Mouse (Mus musculus) granulocyte monocyte progenitor cell, adult 5-6 weeks (primary cell): ENCODE measurements around the gene Olfr573-ps1. TPM values are rescaled to one million over a fixed set of nuclear protein-coding genes. Genes with fewer than 3 reads are reported as not detected.

Experiments
- ATAC-seq: replicated peaks from 2 replicates; pipeline ENCODE4 v1.8.0; 2016; ENCODE audit warnings: mild to moderate bottlenecking, moderate TSS enrichment, inconsistent platforms; ENCODE audit not compliant: poor library complexity, severe bottlenecking
- total RNA-seq, 2 experiments: library from RNA; stranded (forward) in 1 of 2; stranded (reverse) in 1 of 2; fragments of 200-712, 200-1000 nt in 1 of 2; fragments of >200 nt in 1 of 2; fragmentation: Nextera tagmentation in 1 of 2; gene quantifications; 2 replicates each; pipeline ENCODE4 v1.2.3; 2014 to 2017

The Olfr573-ps1 gene
- not detected in 2 replicates for total RNA-seq (2014; fragmentation: Nextera tagmentation)
- total RNA-seq (2017): not detected in 2 replicates

DNA sequence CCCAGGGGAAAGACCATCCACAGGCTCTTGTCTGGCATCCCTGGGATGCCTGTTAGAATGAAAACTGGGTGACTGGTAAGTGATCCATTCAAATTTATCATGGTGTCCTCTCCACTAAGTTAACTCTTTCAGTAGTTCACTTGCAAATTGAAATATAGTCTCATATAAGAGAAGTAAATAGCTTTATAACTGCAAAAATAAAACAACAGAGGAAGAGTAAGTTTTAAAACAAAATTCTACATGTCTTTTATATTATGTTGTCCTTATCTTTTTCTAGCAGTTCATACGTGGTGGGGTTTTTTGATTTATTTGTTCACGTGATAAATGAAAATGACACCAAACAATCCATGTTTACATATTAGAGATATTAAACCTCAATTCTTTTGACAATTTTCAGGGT, at the start of gene Olfr573-ps1:
Gene Olfr573-ps1 (minus strand): TSS at position 101 of the 400 bp plus-strand sequence.
- ATAC-seq: no peak

DNA sequence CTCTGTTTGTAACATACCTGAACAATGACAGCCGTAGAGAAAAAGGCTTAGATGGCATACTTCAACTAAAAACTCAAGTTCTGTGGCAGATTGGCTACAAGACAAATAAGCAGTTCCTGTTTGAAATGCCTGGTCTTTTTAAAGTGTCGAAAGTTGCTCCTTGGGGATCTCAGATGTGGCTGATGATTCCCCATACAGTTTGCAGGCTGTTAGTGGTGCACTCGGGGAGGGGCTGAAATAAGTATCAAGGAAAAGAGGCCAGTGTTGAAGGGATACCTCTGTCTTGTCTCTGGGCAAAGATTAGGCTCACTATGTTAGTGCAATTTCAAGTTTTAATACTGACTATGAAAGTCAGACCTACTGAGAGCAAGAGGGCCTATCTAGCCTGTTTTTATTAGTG, 46.8 kb upstream of the Olfr573-ps1 start, which contains the start of gene Olfr578:
Gene Olfr578 (minus strand): TSS at position 101 of the 400 bp plus-strand sequence.
- no peak for ATAC-seq

DNA sequence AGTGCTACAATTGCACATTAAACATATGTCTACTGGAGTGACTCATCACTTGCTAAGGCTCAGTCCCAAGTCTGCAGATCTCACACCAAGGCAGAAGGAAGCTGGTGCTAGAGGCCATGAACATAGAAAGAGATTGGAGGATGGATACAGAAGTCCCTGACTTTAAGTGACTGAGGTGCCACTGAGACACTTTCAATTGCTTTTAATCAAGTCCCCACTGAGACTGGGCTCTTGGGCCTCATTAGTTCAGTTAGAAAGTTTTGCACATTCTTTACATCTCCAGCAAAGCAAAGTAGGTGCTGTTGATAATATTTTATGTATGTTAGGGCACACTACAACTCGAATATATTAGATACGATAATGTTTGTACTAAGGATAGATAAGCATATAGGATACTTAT, 33.5 kb upstream of the Olfr573-ps1 start, which contains the start of gene Olfr577:
Gene Olfr577 (minus strand): TSS at position 101 of the 400 bp plus-strand sequence.
- no peak for ATAC-seq

DNA sequence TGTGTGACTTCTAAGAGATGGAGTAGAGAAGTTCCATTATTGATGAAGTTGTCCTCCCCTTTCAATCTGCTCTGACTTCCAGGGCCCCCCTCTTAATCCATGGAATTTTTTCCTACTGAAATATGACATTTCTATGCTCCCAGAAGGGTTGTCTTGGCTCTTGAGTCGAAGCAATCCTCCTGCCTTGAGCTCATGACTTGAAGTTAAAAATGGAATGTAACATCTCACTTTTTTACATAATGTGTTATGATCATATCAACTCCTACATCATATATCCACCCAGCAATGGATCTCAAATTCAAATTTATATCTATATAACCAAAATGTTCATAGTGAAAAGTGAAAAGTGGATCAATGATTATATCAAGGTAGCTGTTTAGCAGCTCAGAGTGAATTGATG, 32.0 kb upstream of the Olfr573-ps1 start:
- ATAC-seq: no peak

DNA sequence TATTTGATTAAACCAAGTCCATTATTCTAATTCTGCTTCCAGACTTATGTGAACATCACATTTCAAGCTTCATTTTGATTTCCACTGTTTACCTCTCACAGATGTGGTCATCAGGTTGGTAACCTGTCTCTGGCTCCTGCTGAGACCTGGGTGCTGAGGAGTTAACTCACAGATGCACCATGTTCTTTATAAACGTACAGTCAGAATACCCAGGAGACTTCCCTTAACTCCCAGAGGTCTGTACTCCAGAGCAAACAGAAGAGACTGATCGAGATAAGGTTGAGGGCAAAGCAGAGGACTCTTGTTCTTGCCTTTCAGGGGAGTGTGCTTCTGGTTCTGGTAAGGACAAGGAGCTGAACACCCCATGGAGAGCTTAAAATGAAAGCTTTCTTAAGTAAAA, 20.0 kb upstream of the Olfr573-ps1 start, which contains the start of gene Olfr576:
Gene Olfr576 (plus strand): TSS at position 301 of the 400 bp plus-strand sequence.
- no peak for ATAC-seq

DNA sequence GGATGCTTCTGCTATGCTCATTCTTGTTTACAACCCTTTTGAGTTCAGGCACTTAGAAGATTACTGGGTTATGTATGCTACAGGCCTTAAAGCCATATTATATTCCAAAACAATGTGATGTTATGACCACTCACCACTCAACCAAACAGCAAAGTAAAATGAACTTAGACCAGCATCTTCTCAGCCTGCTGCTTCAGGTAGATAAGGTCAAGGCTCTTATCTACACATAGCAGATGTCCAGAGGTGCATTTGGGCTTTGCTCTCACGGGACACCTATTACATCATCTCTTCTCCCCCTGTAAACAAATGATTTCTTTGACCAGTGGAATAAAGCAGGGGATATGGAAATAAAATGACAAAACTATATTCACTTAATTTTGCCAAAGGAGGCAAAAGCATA, 16.2 kb upstream of the Olfr573-ps1 start, which contains the start of gene Olfr575:
Gene Olfr575 (minus strand): TSS at position 183 of the 400 bp plus-strand sequence.
- ATAC-seq: no peak

DNA sequence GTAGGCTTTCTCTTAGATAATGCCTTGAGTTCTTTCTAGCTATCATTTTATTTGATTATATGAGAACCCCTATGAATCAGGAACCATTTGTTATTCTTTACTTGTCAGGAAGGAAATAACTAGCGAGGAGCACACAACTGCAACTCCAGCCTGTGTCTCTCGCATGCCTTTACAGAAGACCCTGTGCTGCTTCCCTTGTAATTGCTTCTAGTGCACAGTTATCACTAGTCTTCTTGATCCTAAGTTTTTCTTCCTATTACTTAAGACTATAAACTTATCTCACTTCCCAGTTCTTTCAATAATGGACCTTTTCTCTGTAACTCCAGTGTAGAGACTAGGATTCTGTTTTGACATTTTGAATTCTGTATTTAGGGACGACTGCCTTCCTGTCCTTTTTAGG, 15.8 kb upstream of the Olfr573-ps1 start:
- no peak for ATAC-seq

DNA sequence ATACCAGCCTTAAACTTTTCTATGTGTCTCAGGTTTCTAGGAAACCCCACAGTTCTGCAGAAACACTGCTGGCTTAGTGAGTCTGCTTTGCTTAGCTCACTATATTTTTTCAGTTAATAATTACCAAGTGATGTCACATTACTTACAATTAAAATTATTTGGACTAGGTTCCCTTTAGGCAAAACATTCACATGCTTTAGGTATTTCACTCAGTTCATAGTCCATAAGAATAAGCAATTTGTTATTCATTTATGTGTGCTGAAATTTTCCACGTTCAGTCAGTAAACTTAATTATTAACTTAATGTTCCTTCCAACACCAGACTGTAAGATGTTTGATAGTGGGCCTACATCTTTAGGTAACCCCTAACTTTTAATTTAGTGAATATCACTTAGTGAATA, 8.4 kb upstream of the Olfr573-ps1 start:
- ATAC-seq: no peak

DNA sequence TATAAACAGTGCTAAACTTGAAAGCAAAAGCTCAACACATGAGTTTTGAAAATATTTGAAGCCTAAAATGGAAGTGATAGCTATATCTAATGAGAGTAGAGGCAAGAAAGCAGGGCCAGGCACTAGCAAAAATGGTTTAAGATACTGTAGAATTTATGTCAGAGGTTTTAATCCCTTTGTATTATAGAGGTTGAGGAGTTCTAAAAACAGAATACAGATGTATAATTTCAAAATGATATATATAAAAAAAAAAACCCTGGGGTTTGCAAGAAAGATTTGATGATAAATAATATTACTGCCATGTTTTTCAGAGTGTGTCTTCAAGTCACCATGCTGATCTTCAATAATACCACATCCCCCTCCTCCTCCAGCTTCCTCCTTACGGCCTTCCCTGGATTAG, 5.8 kb upstream of the Olfr573-ps1 start, which contains the start of gene Olfr574:
Gene Olfr574 (plus strand): TSS at position 301 of the 400 bp plus-strand sequence.
- no peak for ATAC-seq

DNA sequence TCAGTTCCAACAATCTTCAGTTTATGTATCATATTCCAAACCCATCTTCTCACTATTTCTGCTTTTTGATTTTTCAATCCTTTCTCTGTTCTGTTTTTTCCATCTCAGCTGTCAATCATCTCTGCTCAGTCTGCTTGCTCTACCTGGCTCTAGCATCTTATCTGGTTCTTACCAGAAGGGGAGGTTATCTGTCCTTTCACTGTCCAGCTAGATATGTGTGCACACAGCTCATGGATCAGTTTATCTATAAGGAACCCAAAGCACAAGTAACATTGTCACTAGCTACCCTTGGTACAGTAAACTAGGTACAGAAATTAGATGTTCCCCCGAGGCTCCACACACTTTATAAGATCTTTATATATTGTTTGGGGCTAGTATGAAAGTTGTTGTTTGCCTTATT, 1.0 kb upstream of the Olfr573-ps1 start:
- ATAC-seq: no peak

DNA sequence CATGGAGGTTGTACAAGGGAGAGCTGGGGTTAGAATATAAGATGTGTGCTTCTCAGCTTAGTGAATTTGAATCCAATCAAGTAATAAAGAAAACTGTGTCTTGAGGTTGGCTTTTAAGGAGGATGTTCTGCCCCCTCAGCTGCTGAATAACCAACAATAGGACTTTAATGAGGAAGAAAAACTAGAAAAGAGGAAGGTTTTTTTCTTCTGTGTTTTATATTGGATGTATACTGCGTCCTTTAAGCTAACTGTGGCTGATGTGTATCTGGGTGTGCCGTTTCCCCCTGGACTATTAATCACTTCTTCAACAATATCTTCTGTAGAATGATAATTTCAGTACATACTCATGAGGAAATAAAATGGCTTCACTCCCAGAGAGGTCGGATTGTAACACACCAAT, 15.3 kb downstream of the Olfr573-ps1 start:
- ATAC-seq: peak; percentile 62

DNA sequence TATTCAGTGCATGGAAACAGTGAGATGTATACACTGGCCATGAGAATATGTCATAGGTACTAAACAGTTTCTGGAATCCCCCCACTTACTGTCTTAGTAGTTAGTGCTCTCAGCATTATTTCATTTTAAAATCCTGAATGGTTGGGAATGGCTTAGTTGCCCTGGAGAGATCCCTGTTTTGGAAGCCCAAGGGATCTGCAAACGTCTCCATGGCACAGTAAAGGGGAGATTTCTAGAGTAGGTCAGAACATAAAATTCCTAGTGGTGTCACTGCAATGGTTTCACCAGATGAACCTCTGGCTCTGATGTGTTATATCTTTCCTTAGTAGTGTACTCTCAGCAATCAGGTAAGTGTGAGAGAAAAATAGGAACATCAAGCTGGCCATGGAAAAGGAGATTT, 18.3 kb downstream of the Olfr573-ps1 start, which contains the start of gene Olfr572:
Gene Olfr572 (plus strand): TSS at position 301 of the 400 bp plus-strand sequence.
- ATAC-seq: no peak

DNA sequence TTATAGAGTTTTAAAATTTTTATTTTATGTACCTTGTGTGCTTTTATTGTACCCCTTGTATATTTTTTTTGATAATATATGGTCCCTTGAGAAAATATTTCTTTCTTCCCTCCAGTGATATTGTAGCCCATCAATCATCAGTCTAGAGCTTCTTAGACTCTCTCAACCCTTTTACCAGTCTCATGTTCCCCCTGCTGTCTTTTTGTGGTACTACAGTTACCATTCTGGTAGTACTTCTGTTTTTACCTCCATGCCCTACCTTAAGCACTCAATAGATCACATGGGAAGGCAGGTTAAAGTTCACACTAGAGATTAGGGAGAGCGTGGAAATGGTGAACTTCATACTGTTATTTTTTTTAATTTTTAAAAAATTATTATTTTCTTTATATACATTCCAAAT, 22.7 kb downstream of the Olfr573-ps1 start:
- ATAC-seq: peak; percentile 90

DNA sequence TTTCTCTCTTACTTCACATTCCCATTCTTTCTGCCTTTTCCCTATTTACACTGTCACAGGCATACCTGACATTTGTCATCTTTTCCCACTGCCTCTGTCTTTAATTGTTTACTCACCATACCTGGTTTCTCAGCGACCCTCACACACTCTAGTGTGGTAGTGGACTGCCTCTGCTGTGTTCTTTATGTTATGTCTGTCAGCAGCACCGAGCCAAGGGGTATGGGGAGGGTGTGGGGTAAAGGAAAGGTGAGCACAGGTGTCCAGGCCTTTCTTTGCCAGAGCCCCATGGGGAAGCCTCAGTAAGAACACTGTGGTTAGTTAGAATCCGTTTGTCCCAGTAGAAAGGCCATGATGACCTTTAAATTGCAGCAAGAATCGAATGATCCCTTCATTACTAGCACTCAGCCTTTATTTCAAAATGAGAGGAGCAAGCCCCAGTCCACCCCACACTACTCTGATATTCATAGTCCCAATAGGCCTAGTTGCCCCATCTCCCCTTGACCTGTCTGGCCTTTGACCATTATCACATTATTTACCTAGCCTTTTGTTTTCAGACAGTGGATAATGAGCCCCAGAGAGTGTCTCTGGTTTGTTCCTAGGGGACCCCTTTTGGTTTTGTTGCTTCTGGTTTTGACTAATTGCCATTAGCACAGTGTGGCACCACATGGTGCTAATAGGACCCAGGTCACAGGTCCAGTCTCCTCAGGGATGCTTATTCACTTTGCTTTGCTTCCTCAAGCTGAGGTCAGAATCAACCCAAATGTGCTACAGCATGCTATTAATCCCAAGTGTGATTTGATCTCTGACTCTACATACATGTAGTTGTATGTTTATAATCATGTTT, 25.1 kb downstream of the Olfr573-ps1 start, which contains the start of gene Olfr571:
Gene Olfr571 (minus strand): TSS at position 505 of the 844 bp plus-strand sequence.
- ATAC-seq: no peak

DNA sequence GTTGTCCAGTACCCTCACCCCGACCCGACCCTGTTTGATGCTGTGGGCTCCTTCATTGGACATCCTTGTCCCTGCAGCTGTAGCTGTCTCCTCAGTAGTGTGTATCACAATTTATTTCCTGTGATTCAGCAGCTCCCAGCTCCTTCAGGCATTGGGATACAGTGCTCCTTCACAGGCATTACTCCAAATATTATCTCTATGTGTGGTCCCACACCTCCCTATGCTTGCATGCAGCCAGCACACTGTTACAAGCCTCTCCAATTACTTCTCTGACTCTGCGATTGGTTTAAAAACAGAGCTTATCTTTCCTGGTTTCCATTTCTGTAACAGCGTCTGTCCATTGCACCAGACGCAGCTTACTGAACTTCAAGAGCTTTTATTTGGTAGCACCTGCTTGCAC, 26.0 kb downstream of the Olfr573-ps1 start:
- ATAC-seq: no peak

DNA sequence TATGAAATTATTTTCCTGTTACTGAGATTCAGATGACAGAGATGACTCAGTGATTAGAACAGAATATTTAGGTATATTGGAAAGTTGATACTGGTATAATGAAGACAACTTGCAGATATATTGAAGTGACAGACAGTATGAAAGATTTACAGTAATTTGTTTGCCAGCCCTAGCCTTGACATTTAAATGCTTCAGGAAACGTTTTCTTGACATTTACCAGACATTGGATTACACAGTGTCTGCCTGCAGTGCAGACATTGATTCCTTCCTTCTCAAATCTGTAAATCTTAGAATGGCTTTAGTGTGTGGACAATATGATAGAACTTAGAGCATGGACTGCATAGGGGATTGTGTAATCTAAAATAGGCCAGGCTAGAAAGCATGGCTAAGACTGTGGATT, 27.1 kb downstream of the Olfr573-ps1 start:
- no peak for ATAC-seq

Other genes with a start within 250 kb of the Olfr573-ps1 start
- not detected in 2 replicates for gene Olfr557, start 246.7 kb downstream of the Olfr573-ps1 start, total RNA-seq (2014; fragmentation: Nextera tagmentation)
- gene Olfr557, start 246.7 kb downstream of the Olfr573-ps1 start, total RNA-seq (2017): not detected in 2 replicates
- gene Olfr558, start 240.4 kb downstream of the Olfr573-ps1 start, total RNA-seq (2014; fragmentation: Nextera tagmentation): not detected in 2 replicates
- gene Olfr558, start 240.4 kb downstream of the Olfr573-ps1 start, total RNA-seq (2017): not detected in 2 replicates
- gene Olfr33, start 223.5 kb downstream of the Olfr573-ps1 start, total RNA-seq (2014; fragmentation: Nextera tagmentation): not detected in 2 replicates
- not detected in 2 replicates for gene Olfr33, start 223.5 kb downstream of the Olfr573-ps1 start, total RNA-seq (2017)
- not detected in 2 replicates for gene Olfr559, start 215.1 kb downstream of the Olfr573-ps1 start, total RNA-seq (2014; fragmentation: Nextera tagmentation)
- not detected in 2 replicates for gene Olfr559, start 215.1 kb downstream of the Olfr573-ps1 start, total RNA-seq (2017)
- gene Olfr560, start 183.2 kb downstream of the Olfr573-ps1 start, total RNA-seq (2014; fragmentation: Nextera tagmentation): not detected in 2 replicates
- gene Olfr560, start 183.2 kb downstream of the Olfr573-ps1 start, total RNA-seq (2017): not detected in 2 replicates
- gene Olfr78, start 183.1 kb downstream of the Olfr573-ps1 start, total RNA-seq (2014; fragmentation: Nextera tagmentation): not detected in 2 replicates
- not detected in 2 replicates for gene Olfr78, start 183.1 kb downstream of the Olfr573-ps1 start, total RNA-seq (2017)
- not detected in 2 replicates for gene Olfr561, start 171.4 kb downstream of the Olfr573-ps1 start, total RNA-seq (2014; fragmentation: Nextera tagmentation)
- not detected in 2 replicates for gene Olfr561, start 171.4 kb downstream of the Olfr573-ps1 start, total RNA-seq (2017)
- not detected in 2 replicates for gene Olfr564, start 139.1 kb downstream of the Olfr573-ps1 start, total RNA-seq (2014; fragmentation: Nextera tagmentation)
- not detected in 2 replicates for gene Olfr564, start 139.1 kb downstream of the Olfr573-ps1 start, total RNA-seq (2017)
- gene Olfr566, start 83.8 kb downstream of the Olfr573-ps1 start, total RNA-seq (2014; fragmentation: Nextera tagmentation): not detected in 2 replicates
- gene Olfr566, start 83.8 kb downstream of the Olfr573-ps1 start, total RNA-seq (2017): not detected in 2 replicates
- not detected in 2 replicates for gene Olfr568, start 65.5 kb downstream of the Olfr573-ps1 start, total RNA-seq (2014; fragmentation: Nextera tagmentation)
- gene Olfr568, start 65.5 kb downstream of the Olfr573-ps1 start, total RNA-seq (2017): not detected in 2 replicates
- not detected in 2 replicates for gene Olfr569, start 51.7 kb downstream of the Olfr573-ps1 start, total RNA-seq (2014; fragmentation: Nextera tagmentation)
- gene Olfr569, start 51.7 kb downstream of the Olfr573-ps1 start, total RNA-seq (2017): not detected in 2 replicates
- gene Olfr570, start 48.0 kb downstream of the Olfr573-ps1 start, total RNA-seq (2014; fragmentation: Nextera tagmentation): not detected in 2 replicates
- gene Olfr570, start 48.0 kb downstream of the Olfr573-ps1 start, total RNA-seq (2017): not detected in 2 replicates
- gene Olfr571, start 25.0 kb downstream of the Olfr573-ps1 start, total RNA-seq (2014; fragmentation: Nextera tagmentation): not detected in 2 replicates
- not detected in 2 replicates for gene Olfr571, start 25.0 kb downstream of the Olfr573-ps1 start, total RNA-seq (2017)
- not detected in 2 replicates for gene Olfr572, start 18.2 kb downstream of the Olfr573-ps1 start, total RNA-seq (2014; fragmentation: Nextera tagmentation)
- gene Olfr572, start 18.2 kb downstream of the Olfr573-ps1 start, total RNA-seq (2017): not detected in 2 replicates
- not detected in 2 replicates for gene Olfr574, start 5.9 kb upstream of the Olfr573-ps1 start, total RNA-seq (2014; fragmentation: Nextera tagmentation)
- gene Olfr574, start 5.9 kb upstream of the Olfr573-ps1 start, total RNA-seq (2017): not detected in 2 replicates
- not detected in 2 replicates for gene Olfr575, start 16.2 kb upstream of the Olfr573-ps1 start, total RNA-seq (2014; fragmentation: Nextera tagmentation)
- gene Olfr575, start 16.2 kb upstream of the Olfr573-ps1 start, total RNA-seq (2017): not detected in 2 replicates
- gene Olfr576, start 20.1 kb upstream of the Olfr573-ps1 start, total RNA-seq (2014; fragmentation: Nextera tagmentation): not detected in 2 replicates
- not detected in 2 replicates for gene Olfr576, start 20.1 kb upstream of the Olfr573-ps1 start, total RNA-seq (2017)
- not detected in 2 replicates for gene Olfr577, start 33.4 kb upstream of the Olfr573-ps1 start, total RNA-seq (2014; fragmentation: Nextera tagmentation)
- gene Olfr577, start 33.4 kb upstream of the Olfr573-ps1 start, total RNA-seq (2017): not detected in 2 replicates
- gene Olfr578, start 46.7 kb upstream of the Olfr573-ps1 start, total RNA-seq (2014; fragmentation: Nextera tagmentation): not detected in 2 replicates
- not detected in 2 replicates for gene Olfr578, start 46.7 kb upstream of the Olfr573-ps1 start, total RNA-seq (2017)
- not detected in 2 replicates for gene Olfr582, start 95.4 kb upstream of the Olfr573-ps1 start, total RNA-seq (2014; fragmentation: Nextera tagmentation)
- not detected in 2 replicates for gene Olfr582, start 95.4 kb upstream of the Olfr573-ps1 start, total RNA-seq (2017)
- not detected in 2 replicates for gene Olfr583, start 108.7 kb upstream of the Olfr573-ps1 start, total RNA-seq (2014; fragmentation: Nextera tagmentation)
- not detected in 2 replicates for gene Olfr583, start 108.7 kb upstream of the Olfr573-ps1 start, total RNA-seq (2017)
- gene Olfr584, start 139.3 kb upstream of the Olfr573-ps1 start, total RNA-seq (2014; fragmentation: Nextera tagmentation): not detected in 2 replicates
- gene Olfr584, start 139.3 kb upstream of the Olfr573-ps1 start, total RNA-seq (2017): not detected in 2 replicates
- not detected in 2 replicates for gene Olfr585, start 155.1 kb upstream of the Olfr573-ps1 start, total RNA-seq (2014; fragmentation: Nextera tagmentation)
- gene Olfr585, start 155.1 kb upstream of the Olfr573-ps1 start, total RNA-seq (2017): not detected in 2 replicates
- gene Olfr586, start 183.1 kb upstream of the Olfr573-ps1 start, total RNA-seq (2014; fragmentation: Nextera tagmentation): not detected in 2 replicates
- gene Olfr586, start 183.1 kb upstream of the Olfr573-ps1 start, total RNA-seq (2017): not detected in 2 replicates
- gene Olfr588-ps1, start 198.3 kb upstream of the Olfr573-ps1 start, total RNA-seq (2014; fragmentation: Nextera tagmentation): not detected in 2 replicates
- gene Olfr588-ps1, start 198.3 kb upstream of the Olfr573-ps1 start, total RNA-seq (2017): not detected in 2 replicates
- not detected in 2 replicates for gene Olfr589, start 213.8 kb upstream of the Olfr573-ps1 start, total RNA-seq (2014; fragmentation: Nextera tagmentation)
- gene Olfr589, start 213.8 kb upstream of the Olfr573-ps1 start, total RNA-seq (2017): not detected in 2 replicates
- not detected in 2 replicates for gene Olfr591, start 235.8 kb upstream of the Olfr573-ps1 start, total RNA-seq (2014; fragmentation: Nextera tagmentation)
- not detected in 2 replicates for gene Olfr591, start 235.8 kb upstream of the Olfr573-ps1 start, total RNA-seq (2017)
- not detected in 2 replicates for gene Olfr592, start 242.2 kb upstream of the Olfr573-ps1 start, total RNA-seq (2014; fragmentation: Nextera tagmentation)
- not detected in 2 replicates for gene Olfr592, start 242.2 kb upstream of the Olfr573-ps1 start, total RNA-seq (2017)